Mouse (Mus musculus) lung, adult 2 months (tissue): ENCODE measurements around the gene Plxna4. TPM values are rescaled to one million over a fixed set of nuclear protein-coding genes. Genes with fewer than 3 reads are reported as not detected.

Experiments
- DNase-seq: peaks from one replicate; pipeline ENCODE4 v3.0.0; 2022
- H3K4me1 ChIP-seq: fragments of 200-500 bp; 2 replicates; pipeline ENCODE4 v1.6.1; 2011; ENCODE audit warnings: low read length; ENCODE audit not compliant: control insufficient read depth, insufficient read depth
- H3K4me3 ChIP-seq: fragments of 200-500 bp; replicated peaks from 2 replicates; pipeline ENCODE3; 2011; ENCODE audit warnings: low read depth, mild to moderate bottlenecking, control low read depth, low read length; ENCODE audit errors: extremely low read depth
- CTCF ChIP-seq: fragments of 200-500 bp; IDR thresholded peaks from 2 replicates; pipeline ENCODE4 v1.5.1; 2011; ENCODE audit warnings: mild to moderate bottlenecking, low read length, control low read depth; ENCODE audit not compliant: insufficient read depth
- POLR2A ChIP-seq: fragments of 200-500 bp; IDR thresholded peaks from 2 replicates; pipeline ENCODE4 v1.6.1; 2011; ENCODE audit warnings: low read depth, mild to moderate bottlenecking, control low read depth, low read length, borderline replicate concordance; ENCODE audit errors: extremely low read depth
- WGBS: fragments of 180-500 bp; shearing (Covaris S2); methylation state at CpG from one replicate; pipeline ENCODE4 v1.1.7; 2018; 5-methylcytosine and 5-hydroxymethylcytosine counted together
- polyA plus RNA-seq: library from polyadenylated mRNA; depleted of rRNA; stranded (reverse); fragments of >200 nt; gene quantifications from 2 replicates; pipeline ENCODE4 v1.2.3, GENCODE M21; 2012

Gene Plxna4
- polyA plus RNA-seq, 1 experiment: 7.4 TPM

DNA sequence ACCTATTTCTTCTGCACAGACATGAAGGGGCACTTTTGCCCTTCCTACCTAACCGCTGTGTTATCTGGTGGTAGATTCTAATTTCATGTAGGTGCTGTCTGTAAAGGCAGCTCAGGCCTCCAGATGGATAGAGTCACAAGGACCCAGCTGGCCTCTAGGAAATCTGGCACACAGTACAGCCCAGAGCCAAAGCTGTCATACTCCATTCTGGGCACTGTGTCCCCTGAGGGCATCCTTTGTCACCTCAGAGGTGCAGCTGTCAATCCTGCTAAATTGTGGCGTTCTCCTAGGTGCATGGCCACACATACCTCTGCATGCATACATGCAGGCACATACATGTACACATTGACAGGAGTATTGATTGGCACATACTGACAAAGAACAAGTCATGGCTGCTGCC is 394.9 kb downstream of the Plxna4 start:
- H3K4me1 ChIP-seq: no peaks in the 10 kb centered on the region
- WGBS: 88% methylated on average over 2 of the region's 2 CpGs
- H3K4me3 ChIP-seq: no peak overlapping the region
- TF ChIP-seq CTCF: no peak
- TF ChIP-seq POLR2A: no peak
- DNase-seq: no peak

GRCm38 (mm10) chr6:32184402-32184985 is 403.5 kb downstream of the Plxna4 start:
- Histone ChIP-seq H3K4me1 (no peaks in the 10 kb centered on the region), H3K4me3 (no peak overlapping the region)
- no peak for DNase-seq
- WGBS: 95% methylated on average over 4 of the region's 4 CpGs
- TF ChIP-seq POLR2A: no peak
- no peak for TF ChIP-seq CTCF

DNA sequence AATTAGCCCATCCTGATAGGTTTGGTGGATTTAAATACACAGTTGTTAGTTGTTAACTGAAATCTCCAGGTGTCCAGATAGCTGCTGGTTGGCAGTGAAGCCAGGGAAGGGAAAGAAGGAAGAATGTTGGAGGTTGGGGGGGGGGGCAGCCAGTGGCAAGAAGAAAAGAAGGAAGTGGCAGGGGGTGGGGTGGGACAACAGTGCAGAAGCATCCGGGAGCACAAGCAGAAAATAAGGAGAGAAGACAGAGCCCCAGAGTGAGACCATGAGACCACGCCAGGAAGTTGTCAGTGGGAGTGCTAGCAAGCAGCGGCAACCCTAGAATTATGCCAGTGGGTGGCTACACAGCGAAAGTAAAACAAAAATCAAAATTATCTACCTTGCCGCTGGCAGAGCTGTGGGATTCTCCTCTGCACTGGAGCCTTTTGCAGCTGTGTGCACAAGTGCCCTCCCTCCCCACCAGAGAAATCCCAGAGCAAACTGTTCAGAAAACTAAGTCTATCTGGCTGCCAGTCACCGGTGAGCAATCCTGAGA is 404.3 kb downstream of the Plxna4 start:
- 58% methylated on average over 6 of the region's 6 CpGs for WGBS

GRCm38 (mm10) chr6:32180012-32180358 is 408.0 kb downstream of the Plxna4 start:
- DNase-seq: no peak
- Histone ChIP-seq H3K4me1 (no peaks in the 10 kb centered on the region), H3K4me3 (no peak overlapping the region)
- 80% methylated on average over 5 of the region's 5 CpGs for WGBS
- no peak for TF ChIP-seq POLR2A
- TF ChIP-seq CTCF: no peak

More for the DNA sequence above, 404.3 kb downstream of the Plxna4 start:
- H3K4me1 ChIP-seq: no peaks in the 10 kb centered on the region
- no peak overlapping the region for H3K4me3 ChIP-seq
- no peak for TF ChIP-seq POLR2A
- no peak for TF ChIP-seq CTCF
- DNase-seq: no peak

- no peaks in the 10 kb centered on the region for H3K4me1 ChIP-seq
- TF ChIP-seq CTCF (no peak), POLR2A (no peak)
- WGBS: 84% methylated on average over 2 of the region's 2 CpGs
- no peak for DNase-seq
- no peak overlapping the region for H3K4me3 ChIP-seq
Measured at GRCm38 (mm10) chr6:32179346-32180011, 408.5 kb downstream of the Plxna4 start.

DNA sequence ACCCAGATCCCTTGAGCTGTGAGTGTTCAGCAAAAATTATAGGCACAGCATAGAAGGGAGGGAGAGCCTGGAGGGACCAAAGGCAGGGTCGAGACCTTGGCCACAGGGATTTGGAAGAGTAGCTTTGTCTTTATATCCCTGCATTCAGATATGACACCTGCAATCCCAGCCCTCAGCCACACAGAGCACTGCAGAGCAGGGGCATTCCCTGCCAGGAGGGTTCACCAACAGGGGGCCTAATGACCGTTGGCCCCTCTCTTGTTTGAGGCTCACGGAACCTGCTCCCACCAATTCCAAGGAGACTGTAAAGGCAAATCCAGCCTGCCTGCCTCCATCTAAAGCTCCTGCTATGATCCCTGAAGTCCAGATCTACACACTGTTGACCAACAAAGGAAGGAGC is 410.1 kb downstream of the Plxna4 start:
- Histone ChIP-seq H3K4me1 (no peaks in the 10 kb centered on the region), H3K4me3 (no peak overlapping the region)
- TF ChIP-seq CTCF (no peak), POLR2A (no peak)
- WGBS: 73% methylated on average over 3 of the region's 3 CpGs
- DNase-seq: no peak

GRCm38 (mm10) chr6:32167725-32168124 is 420.3 kb downstream of the Plxna4 start:
- Histone ChIP-seq H3K4me3 (no peak overlapping the region), H3K4me1 (no peaks in the 10 kb centered on the region)
- peak; percentile 13 for DNase-seq
- 36% methylated on average over 1 of the region's 1 CpGs for WGBS
- no peak for TF ChIP-seq CTCF
- TF ChIP-seq POLR2A: no peak

- no peak for DNase-seq
- H3K4me1 ChIP-seq: no peaks in the 10 kb centered on the region
- no peak overlapping the region for H3K4me3 ChIP-seq
- TF ChIP-seq POLR2A (no peak), CTCF (no peak)
- 81% methylated on average over 2 of the region's 2 CpGs for WGBS
Measured at GRCm38 (mm10) chr6:32160370-32160769, 427.6 kb downstream of the Plxna4 start.

- no peak for DNase-seq
- TF ChIP-seq POLR2A (no peak), CTCF (no peak)
- H3K4me1 ChIP-seq: no peaks in the 10 kb centered on the region
- 47% methylated on average over 4 of the region's 4 CpGs for WGBS
- no peak overlapping the region for H3K4me3 ChIP-seq
Measured at GRCm38 (mm10) chr6:32159931-32160330, 428.1 kb downstream of the Plxna4 start.

GRCm38 (mm10) chr6:32158347-32158746 is 429.6 kb downstream of the Plxna4 start:
- Histone ChIP-seq H3K4me3 (no peak overlapping the region), H3K4me1 (no peaks in the 10 kb centered on the region)
- TF ChIP-seq CTCF (no peak), POLR2A (no peak)
- WGBS: 75% methylated on average over 1 of the region's 1 CpGs
- no peak for DNase-seq
